Mouse (Mus musculus): Measurements from ENCODE around the gene Nr2c2ap. TPM values are rescaled to one million over a fixed set of nuclear protein-coding genes. Genes with fewer than 3 reads are reported as not detected.

The Nr2c2ap gene
- polyA plus RNA-seq (2012; ENCODE audit: insufficient read depth, insufficient read length, low replicate concordance, missing spikeins): not detected in 2 replicates

- Histone ChIP-seq H3K4me3 (ENCODE audit: insufficient read depth, low read depth, low read length) (peak within 1 kb of the TSS; percentile 61), H3K4me1 (ENCODE audit: control insufficient read depth, insufficient read depth, low read length) (peaks cover 28% of the 10 kb centered on the region), H3K27ac (ENCODE audit: insufficient read depth, low read depth, low read length) (peak within 1 kb of the TSS; percentile 81)
- 2% methylated on average over 37 of the region's 37 CpGs for WGBS
- TF ChIP-seq POLR2A (IDR thresholded peaks at IDR 0.05; ENCODE audit: insufficient read depth, low read depth, low read length): peak; percentile 49; the same call in 1 of the 2 replicates
- no peak for TF ChIP-seq CTCF (IDR thresholded peaks at IDR 0.05; ENCODE audit: insufficient read depth, low read depth, low read length)
Measured at GRCm38 (mm10) chr8:70131166-70131883, at the start of gene Nr2c2ap. TSS of gene Nr2c2ap (plus strand) at chr8:70131333.

- Histone ChIP-seq H3K4me1 (ENCODE audit: control insufficient read depth, insufficient read depth, low read length) (peaks cover 21% of the 10 kb centered on the region), H3K4me3 (ENCODE audit: insufficient read depth, low read depth, low read length) (no peak overlapping the region), H3K27ac (ENCODE audit: insufficient read depth, low read depth, low read length) (no peak overlapping the region)
- 76% methylated on average over 2 of the region's 2 CpGs for WGBS
- no peak for TF ChIP-seq POLR2A (IDR thresholded peaks at IDR 0.05; ENCODE audit: insufficient read depth, low read depth, low read length)
- no peak for TF ChIP-seq CTCF (IDR thresholded peaks at IDR 0.05; ENCODE audit: insufficient read depth, low read depth, low read length)
Measured at GRCm38 (mm10) chr8:70081976-70082375, 49.2 kb upstream of the Nr2c2ap start.

GRCm38 (mm10) chr8:70083285-70083684, 47.8 kb upstream of the Nr2c2ap start, which contains the start of gene Hapln4:
TSS of gene Hapln4 (plus strand) at chr8:70083457.
- Histone ChIP-seq H3K27ac (ENCODE audit: insufficient read depth, low read depth, low read length) (no peak within 1 kb of the TSS), H3K4me3 (ENCODE audit: insufficient read depth, low read depth, low read length) (peak within 1 kb of the TSS; percentile 56), H3K4me1 (ENCODE audit: control insufficient read depth, insufficient read depth, low read length) (peaks cover 26% of the 10 kb centered on the region)
- WGBS: 2% methylated on average over 26 of the region's 26 CpGs
- TF ChIP-seq CTCF (IDR thresholded peaks at IDR 0.05; ENCODE audit: insufficient read depth, low read depth, low read length) (no peak), POLR2A (IDR thresholded peaks at IDR 0.05; ENCODE audit: insufficient read depth, low read depth, low read length) (no peak)

- peaks cover 36% of the 10 kb centered on the region for H3K4me1 ChIP-seq (ENCODE audit: control insufficient read depth, insufficient read depth, low read length)
- H3K27ac ChIP-seq (ENCODE audit: insufficient read depth, low read depth, low read length): no peak overlapping the region
- 3% methylated on average over 71 of the region's 71 CpGs for WGBS
- H3K4me3 ChIP-seq (ENCODE audit: insufficient read depth, low read depth, low read length): peak overlapping the region; percentile 56
- no peak for TF ChIP-seq POLR2A (IDR thresholded peaks at IDR 0.05; ENCODE audit: insufficient read depth, low read depth, low read length)
- TF ChIP-seq CTCF (IDR thresholded peaks at IDR 0.05; ENCODE audit: insufficient read depth, low read depth, low read length): no peak
Measured at GRCm38 (mm10) chr8:70084191-70085065, 46.7 kb upstream of the Nr2c2ap start.

- Histone ChIP-seq H3K4me1 (ENCODE audit: control insufficient read depth, insufficient read depth, low read length) (peaks cover 44% of the 10 kb centered on the region), H3K4me3 (ENCODE audit: insufficient read depth, low read depth, low read length) (no peak overlapping the region), H3K27ac (ENCODE audit: insufficient read depth, low read depth, low read length) (no peak overlapping the region)
- no peak for TF ChIP-seq CTCF (IDR thresholded peaks at IDR 0.05; ENCODE audit: insufficient read depth, low read depth, low read length)
- TF ChIP-seq POLR2A (IDR thresholded peaks at IDR 0.05; ENCODE audit: insufficient read depth, low read depth, low read length): no peak
- WGBS: 49% methylated on average over 1 of the region's 1 CpGs
Measured at GRCm38 (mm10) chr8:70086151-70086550, 45.0 kb upstream of the Nr2c2ap start.

- 30% methylated on average over 7 of the region's 7 CpGs for WGBS
- Histone ChIP-seq H3K4me3 (ENCODE audit: insufficient read depth, low read depth, low read length) (no peak overlapping the region), H3K27ac (ENCODE audit: insufficient read depth, low read depth, low read length) (no peak overlapping the region), H3K4me1 (ENCODE audit: control insufficient read depth, insufficient read depth, low read length) (peaks cover 44% of the 10 kb centered on the region)
- no peak for TF ChIP-seq CTCF (IDR thresholded peaks at IDR 0.05; ENCODE audit: insufficient read depth, low read depth, low read length)
Measured at GRCm38 (mm10) chr8:70087237-70087636, 43.9 kb upstream of the Nr2c2ap start.

GRCm38 (mm10) chr8:70087836-70088650, 43.1 kb upstream of the Nr2c2ap start:
- Histone ChIP-seq H3K27ac (ENCODE audit: insufficient read depth, low read depth, low read length) (no peak overlapping the region), H3K4me3 (ENCODE audit: insufficient read depth, low read depth, low read length) (peak overlapping the region; percentile 53), H3K4me1 (ENCODE audit: control insufficient read depth, insufficient read depth, low read length) (peaks cover 43% of the 10 kb centered on the region)
- 6% methylated on average over 56 of the region's 56 CpGs for WGBS
- TF ChIP-seq CTCF (IDR thresholded peaks at IDR 0.05; ENCODE audit: insufficient read depth, low read depth, low read length): peak; percentile 84; the same call in 1 of the 2 replicates
- no peak for TF ChIP-seq POLR2A (IDR thresholded peaks at IDR 0.05; ENCODE audit: insufficient read depth, low read depth, low read length)

GRCm38 (mm10) chr8:70089296-70089960, 41.7 kb upstream of the Nr2c2ap start:
- TF ChIP-seq POLR2A (IDR thresholded peaks at IDR 0.05; ENCODE audit: insufficient read depth, low read depth, low read length) (no peak), CTCF (IDR thresholded peaks at IDR 0.05; ENCODE audit: insufficient read depth, low read depth, low read length) (no peak)
- WGBS: 59% methylated on average over 9 of the region's 9 CpGs
- Histone ChIP-seq H3K4me1 (ENCODE audit: control insufficient read depth, insufficient read depth, low read length) (peaks cover 32% of the 10 kb centered on the region), H3K27ac (ENCODE audit: insufficient read depth, low read depth, low read length) (no peak overlapping the region), H3K4me3 (ENCODE audit: insufficient read depth, low read depth, low read length) (no peak overlapping the region)
